Mouse (Mus musculus) lung, postnatal 10 days (tissue): ENCODE data around the gene Vldlr.
A peak's percentile ranks its signal among the peaks of the same experiment; 100 is the strongest.

ENCODE experiments used
- DNase-seq: peaks from one replicate; pipeline ENCODE4 v3.0.0; 2021

Gene Vldlr

GRCm38 (mm10) chr19:27216318-27216717, at the start of gene Vldlr:
Gene Vldlr (plus strand): TSS chr19:27216484.
- no peak for DNase-seq

GRCm38 (mm10) chr19:27167601-27168319, 48.5 kb upstream of the Vldlr start:
- no peak for DNase-seq

GRCm38 (mm10) chr19:27173836-27174235, 42.4 kb upstream of the Vldlr start:
- DNase-seq = peak; percentile 23

GRCm38 (mm10) chr19:27175617-27176016, 40.7 kb upstream of the Vldlr start:
- no peak for DNase-seq

- DNase-seq = peak; percentile 41
These were observed 39.7 kb upstream of the Vldlr start for GRCm38 (mm10) chr19:27176558-27176957.

GRCm38 (mm10) chr19:27178195-27178807, 38.0 kb upstream of the Vldlr start:
- no peak for DNase-seq

- peak; percentile 85 for DNase-seq
These were observed 35.7 kb upstream of the Vldlr start for GRCm38 (mm10) chr19:27180351-27181122.

GRCm38 (mm10) chr19:27183511-27183910, 32.8 kb upstream of the Vldlr start:
- DNase-seq = no peak

- no peak for DNase-seq
These were observed 12.5 kb upstream of the Vldlr start for GRCm38 (mm10) chr19:27203711-27204238.

- no peak for DNase-seq
These were observed 5.3 kb upstream of the Vldlr start for GRCm38 (mm10) chr19:27210991-27211390.

- no peak for DNase-seq
These were observed 688 bp upstream of the Vldlr start for GRCm38 (mm10) chr19:27215596-27215995.

- DNase-seq = peak; percentile 63
These were observed 601 bp downstream of the Vldlr start for GRCm38 (mm10) chr19:27216767-27217403.

- DNase-seq = peak; percentile 59
These were observed 1.2 kb downstream of the Vldlr start for GRCm38 (mm10) chr19:27217404-27217940.

GRCm38 (mm10) chr19:27217941-27218411, 1.7 kb downstream of the Vldlr start:
- DNase-seq = peak; percentile 44

GRCm38 (mm10) chr19:27218561-27219262, 2.4 kb downstream of the Vldlr start:
- peak; percentile 86 for DNase-seq

GRCm38 (mm10) chr19:27219586-27219985, 3.3 kb downstream of the Vldlr start:
- no peak for DNase-seq

- no peak for DNase-seq
These were observed 6.8 kb downstream of the Vldlr start for GRCm38 (mm10) chr19:27223046-27223445.

GRCm38 (mm10) chr19:27224356-27224755, 8.1 kb downstream of the Vldlr start:
- no peak for DNase-seq

- DNase-seq = peak; percentile 6
These were observed 10.3 kb downstream of the Vldlr start for GRCm38 (mm10) chr19:27226626-27227025.

GRCm38 (mm10) chr19:27227131-27227530, 10.8 kb downstream of the Vldlr start:
- DNase-seq = no peak

- DNase-seq = no peak
These were observed 12.0 kb downstream of the Vldlr start for GRCm38 (mm10) chr19:27228254-27228653.

- no peak for DNase-seq
These were observed 17.1 kb downstream of the Vldlr start for GRCm38 (mm10) chr19:27233386-27233785.
